Mouse (Mus musculus): ENCODE results near the gene Crim1.
"Not testable (repeated sequence)": the region's sequence is repeated elsewhere in the genome, so short reads cannot be mapped to it uniquely, and the experiment has no call there.

The Crim1 gene

DNA sequence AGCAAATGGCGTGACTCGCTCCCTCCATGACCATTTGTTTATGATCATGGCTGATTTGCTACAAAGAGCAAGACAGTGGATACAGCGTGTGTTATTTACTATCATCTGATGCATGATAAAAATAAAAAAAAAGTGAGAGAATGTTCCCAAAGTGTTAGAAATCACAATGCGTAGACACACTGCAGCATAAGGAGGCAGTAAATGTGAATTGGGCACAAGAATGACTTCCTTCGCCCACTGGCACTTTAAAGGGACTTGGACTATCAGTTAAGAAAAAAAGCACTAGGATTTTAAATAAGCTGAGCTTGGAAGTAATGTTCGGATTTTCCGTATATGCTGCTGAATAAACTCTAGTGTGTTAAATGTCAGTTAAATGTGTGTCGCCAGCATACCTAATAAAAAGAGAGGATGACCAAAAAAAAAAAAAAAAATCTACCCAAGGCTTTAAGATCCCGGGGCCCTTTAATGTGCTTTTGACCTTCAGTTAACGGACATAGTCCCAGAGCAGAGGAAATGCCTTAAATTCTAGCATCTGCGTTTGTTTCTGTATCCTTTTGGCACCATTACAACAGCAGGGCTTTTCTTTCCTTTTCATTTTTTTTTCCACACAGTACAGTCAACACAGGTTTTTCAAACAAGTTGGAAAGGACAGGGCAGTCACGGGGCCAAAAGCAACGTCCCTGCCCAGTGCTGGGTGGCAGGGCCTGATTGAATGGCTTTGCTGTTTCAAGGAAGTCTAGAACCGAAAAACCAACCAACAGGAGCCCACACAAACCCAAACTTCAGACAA, 50.3 kb downstream of the Crim1 start:
- no peak for DNase-seq (ENCODE audit: low spot score)

DNA sequence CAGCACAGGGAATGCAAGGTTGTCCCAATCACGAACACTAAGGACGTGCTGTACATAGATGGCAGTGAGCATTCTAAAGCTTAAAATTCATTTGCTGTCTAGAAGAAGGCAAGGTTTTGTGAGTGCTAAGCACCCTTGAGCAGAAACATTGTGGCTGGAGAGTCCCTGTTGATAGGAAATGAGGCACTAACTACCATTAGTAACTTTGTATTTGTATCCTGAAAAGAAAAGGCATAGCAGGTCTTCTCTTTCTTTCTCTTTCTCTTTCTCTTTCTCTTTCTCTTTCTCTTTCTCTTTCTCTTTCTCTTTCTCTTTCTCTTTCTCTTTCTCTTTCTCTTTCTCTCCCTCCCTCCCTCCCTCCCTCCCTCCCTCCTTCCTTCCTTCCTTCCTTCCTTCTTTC, 53.5 kb downstream of the Crim1 start:
- DNase-seq (ENCODE audit: low spot score) = not testable (repeated sequence)

DNA sequence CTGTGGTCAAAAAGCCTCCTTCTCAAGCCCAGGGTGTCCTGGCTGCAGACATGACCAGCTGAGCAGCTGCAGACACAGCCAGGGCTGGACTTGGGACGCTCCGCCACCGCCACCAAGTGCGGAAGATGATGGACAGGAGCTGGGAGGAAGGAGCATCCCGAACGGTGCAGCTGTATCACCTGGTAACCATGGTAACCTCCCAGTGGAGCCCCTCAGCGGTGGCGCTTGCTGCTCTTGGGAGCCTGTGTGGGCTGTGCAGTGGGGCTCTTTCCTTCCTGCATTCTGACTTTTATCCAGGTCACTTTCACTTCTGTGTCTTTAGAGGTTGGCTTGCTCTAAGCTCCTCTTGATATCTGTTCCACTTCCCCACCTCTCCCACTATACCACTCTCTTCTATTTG, 54.2 kb downstream of the Crim1 start:
- DNase-seq (ENCODE audit: low spot score) = no peak

DNA sequence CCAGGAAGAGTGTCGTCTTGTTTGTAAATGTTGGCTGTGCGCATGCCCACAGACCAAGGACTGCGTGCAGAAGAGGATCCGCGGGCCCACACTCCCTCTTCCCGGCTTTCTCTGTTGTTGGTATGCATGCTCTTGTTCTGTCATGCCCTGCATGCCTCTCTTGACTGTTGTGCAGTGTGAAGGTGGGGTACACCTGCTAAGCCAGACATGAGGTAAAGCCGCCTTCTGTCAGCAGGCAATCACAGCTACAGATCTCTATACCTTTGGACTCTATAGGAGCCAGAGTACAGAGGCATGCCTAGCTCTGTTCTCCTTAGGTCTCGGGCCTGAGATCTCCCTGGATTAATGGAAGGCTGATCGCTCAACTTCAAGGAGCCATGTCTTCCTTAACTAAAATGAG, 55.7 kb downstream of the Crim1 start:
- no peak for DNase-seq (ENCODE audit: low spot score)

DNA sequence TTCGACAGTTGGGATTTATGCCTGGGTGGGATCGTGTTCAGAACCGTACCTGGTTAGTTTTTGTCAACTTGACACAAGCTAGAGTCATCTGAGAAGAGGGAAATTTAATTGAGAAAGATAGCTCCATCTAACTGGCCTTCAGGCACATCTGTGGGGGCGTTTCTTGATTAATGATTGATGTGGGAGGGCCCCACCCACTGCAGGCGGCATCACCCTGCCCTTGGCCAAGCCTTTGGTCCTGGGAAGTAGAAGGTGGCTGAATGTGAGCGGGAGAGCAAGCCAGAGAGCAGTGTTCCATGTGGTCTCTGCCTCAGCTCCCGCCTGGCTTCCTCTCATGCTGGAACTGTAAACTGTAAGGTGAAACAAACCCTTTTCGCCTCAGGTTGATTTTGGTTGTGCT, 56.5 kb downstream of the Crim1 start:
- DNase-seq (ENCODE audit: low spot score) = no peak

DNA sequence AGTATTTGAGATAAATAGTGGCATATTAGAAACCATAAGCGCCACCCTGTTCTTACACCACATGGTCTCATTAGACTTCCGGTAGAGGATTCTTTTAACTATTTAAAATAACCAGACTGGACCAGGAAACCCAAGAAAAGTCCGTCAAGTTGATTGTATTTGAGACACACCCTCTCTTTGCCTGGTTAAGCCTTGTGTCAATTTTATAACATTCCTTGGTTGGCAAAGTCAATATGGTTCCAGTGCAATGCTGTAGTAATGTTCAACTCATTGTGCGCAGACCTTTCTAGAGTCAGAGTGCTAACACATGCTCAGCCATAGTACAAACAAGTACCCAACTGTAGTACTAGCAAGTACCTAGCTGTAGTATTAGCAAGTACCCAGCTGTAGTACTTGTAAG, 61.6 kb downstream of the Crim1 start:
- DNase-seq (ENCODE audit: low spot score) = no peak

DNA sequence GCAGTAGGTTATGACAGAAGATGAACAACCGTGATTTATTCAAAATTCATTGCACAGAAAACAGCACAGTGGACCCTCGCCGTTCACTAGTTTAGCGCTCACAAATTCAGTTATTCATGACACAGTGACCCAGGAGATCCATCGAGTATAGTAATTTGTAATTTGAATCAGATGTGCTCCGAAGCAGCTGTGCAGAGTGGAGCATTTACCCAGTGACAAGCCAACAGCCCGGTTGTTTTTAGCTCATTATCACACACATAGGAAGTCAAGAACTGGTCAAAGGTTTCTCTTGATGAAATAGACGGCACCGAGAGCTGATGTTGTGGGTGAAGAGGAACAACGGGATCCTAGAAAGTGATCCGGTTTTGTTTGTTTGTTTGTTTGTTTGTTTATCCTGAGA, 64.1 kb downstream of the Crim1 start:
- DNase-seq (ENCODE audit: low spot score) = no peak

DNA sequence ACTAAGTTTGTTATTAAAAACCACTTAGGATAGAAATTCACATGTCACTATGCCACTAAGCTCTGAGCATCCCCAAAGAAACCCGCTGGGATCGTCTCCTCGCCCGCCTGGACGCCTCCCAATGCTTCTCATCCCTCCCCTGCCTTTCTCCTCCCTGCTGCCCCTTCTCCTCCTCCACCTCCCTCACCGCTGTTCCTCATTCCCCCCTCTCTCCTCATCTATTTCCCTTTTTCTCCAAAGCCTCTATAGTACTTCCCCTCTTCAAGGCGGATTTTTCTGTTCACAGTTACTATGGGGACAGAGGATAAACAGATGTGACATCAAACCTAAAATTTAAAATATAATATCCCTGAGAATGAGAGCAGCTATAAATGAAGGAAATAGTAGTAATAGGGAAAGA, 65.1 kb downstream of the Crim1 start:
- DNase-seq (ENCODE audit: low spot score) = no peak

DNA sequence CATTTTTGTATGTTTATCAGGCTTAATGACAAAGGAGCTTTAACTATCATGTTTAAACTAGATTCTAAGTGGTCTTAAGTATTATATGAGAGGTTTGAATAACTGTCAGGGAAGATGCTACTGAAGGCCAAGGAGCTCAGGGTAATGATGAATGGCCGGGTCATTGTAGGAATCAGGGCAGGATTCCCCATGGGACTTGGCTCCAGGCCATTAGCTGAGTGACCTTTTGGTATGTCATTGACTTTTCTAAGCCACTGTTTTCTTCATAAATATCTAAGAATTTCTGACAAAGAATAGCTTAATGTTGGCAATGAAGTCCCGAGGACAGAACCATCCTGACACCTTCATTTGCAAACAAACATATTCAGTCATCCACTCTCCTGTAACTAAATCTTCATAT, 66.2 kb downstream of the Crim1 start:
- DNase-seq (ENCODE audit: low spot score) = no peak

DNA sequence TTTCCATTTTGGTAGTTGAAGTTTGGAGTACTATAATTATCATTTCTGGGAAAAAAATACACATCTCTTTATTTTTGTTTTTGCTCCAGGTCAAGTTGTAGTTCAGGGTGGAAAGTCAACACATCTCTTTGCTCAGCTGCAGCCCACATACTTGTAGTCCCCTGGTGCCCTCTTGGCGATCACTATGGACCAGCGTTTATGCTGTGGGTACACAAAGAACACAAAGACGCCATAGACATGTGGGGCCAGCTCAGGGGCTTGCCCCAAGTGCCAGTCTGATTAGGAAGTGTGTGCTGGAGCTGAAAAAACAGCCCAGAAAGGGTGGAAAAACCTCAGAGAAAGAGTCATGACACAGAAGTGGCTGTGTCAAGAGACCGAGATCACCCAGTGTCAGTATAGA, 68.5 kb downstream of the Crim1 start:
- DNase-seq (ENCODE audit: low spot score) = no peak

DNA sequence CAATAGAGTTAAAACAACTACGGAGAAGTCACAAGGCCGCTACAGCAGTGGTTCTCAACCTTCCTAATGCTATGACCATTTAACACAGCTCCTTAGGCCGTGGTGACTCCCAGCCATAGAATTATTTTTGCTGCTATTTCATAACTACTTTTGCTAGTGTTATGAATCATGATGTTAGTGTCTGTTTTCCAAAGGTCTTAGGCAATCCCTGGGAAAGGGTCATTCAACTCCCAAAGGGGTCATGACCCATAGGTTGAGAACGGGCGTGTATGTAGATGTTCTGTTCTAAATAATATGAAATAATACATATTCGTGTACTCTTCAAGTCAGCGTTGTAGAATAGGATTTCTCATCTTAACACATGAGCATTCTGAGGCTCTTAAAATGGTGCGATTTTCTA, 69.3 kb downstream of the Crim1 start:
- DNase-seq (ENCODE audit: low spot score) = no peak

DNA sequence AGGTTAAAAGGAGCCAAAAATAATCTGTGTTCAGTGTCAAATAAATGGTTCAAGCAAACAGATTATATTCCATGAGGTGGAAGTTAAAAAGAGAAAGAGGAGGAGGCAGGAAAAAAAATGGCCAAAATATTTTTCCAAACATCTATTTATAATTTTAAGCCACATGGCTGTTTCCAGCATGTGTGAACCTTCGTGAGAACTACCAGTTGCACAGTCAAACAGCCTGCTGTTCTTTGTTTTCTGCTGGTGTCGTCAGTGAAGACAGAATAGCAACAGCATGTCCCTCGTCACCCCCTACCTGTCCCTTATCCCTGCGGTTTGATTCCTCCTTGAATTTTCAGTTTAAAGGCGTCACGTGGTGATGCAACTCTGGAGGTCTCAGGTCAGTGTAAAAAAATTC, 70.0 kb downstream of the Crim1 start:
- DNase-seq (ENCODE audit: low spot score) = no peak

DNA sequence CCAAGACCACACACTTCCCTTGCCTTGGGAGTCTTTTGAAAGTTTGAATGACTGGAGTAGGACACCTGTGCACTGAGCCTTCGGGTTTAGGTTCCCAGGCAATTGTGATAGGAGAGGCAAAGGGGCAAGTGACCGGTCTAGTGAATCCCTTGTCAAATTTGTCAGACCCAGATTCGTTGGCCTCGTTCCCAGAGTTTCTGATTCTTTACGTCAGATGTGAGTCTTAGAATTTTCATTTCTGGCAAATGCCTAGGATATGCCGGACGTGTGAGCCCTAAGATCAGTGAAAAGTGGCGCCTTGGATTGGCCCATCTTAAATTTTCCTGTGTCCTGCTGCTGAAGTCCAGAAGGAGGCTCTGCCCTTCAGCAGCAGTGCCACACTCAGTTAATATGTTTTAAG, 71.7 kb downstream of the Crim1 start:
- no peak for DNase-seq (ENCODE audit: low spot score)

DNA sequence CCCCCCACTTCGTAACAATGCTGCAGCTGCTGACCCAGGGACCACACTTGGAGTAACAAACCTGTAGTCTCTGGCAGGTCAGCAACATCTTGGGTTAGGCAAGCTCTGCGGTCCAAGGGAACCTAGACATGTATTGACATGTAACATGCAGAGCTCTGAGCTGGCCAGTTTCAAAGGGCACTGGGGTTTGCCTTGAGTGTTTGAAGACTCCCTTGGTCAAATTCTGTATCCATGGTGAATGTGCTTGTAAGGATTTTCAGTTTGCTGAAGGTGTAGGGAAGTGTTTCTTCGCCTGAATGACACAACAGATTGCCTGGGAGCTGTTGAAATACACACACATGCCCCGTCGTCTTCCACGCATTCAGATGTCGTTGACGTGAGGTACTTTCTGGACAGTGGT, 72.1 kb downstream of the Crim1 start:
- DNase-seq (ENCODE audit: low spot score) = no peak

DNA sequence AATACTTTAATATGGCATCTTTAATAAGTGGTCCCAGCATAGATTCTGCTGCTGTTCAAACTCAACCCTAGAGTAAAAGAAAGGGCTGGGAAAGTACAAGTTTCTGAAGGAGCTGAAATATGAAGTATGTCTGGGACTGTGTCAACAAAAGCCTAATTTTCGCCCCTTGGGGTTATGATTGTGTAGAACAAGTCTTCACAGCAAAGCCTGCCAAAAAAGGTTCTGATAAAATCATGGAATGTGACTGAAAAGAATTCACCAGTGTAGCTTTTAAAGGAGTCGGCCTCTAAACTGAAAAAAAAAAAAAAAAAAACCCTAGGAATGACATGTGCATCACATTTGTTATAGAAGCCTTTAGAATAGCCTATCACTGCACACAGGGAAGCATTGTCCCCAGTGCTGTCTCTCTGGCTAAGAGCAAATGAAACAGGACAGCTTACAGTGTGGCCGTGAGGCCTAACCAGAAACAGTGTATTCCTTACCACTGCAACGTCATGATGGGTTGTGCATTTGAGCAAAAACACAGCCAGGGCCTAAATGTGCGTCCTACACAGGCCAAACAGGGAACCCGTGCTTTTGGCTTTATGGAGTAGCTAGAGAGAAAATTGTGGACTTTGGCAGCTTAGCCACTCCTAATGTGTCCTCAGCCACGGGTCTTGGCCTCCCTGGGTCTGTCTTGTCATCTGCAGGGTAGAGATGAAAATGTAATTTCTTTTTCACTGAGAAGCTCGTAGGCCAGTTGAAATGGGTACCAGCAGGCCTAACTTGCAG, 72.8 kb downstream of the Crim1 start:
- DNase-seq (ENCODE audit: low spot score) = no peak

DNA sequence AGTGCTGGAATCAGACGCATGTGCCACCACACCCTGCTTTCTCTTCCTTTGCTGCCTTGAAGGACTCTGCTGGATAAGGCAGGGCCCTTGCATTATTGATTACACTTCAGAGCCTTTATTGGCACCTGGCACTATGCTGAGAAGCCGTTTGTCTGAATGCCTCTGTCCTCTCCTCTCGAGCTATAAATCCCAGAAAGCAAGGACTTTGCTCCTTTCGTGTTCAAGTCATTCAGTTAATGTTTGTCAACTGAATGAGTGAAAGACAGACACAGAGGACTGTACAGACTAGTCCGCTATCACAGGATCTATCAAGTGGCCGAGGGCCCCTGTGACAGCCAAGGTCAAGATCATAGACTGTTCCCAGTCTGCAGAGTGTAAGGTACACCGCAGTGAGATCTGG, 73.8 kb downstream of the Crim1 start:
- DNase-seq (ENCODE audit: low spot score) = no peak

DNA sequence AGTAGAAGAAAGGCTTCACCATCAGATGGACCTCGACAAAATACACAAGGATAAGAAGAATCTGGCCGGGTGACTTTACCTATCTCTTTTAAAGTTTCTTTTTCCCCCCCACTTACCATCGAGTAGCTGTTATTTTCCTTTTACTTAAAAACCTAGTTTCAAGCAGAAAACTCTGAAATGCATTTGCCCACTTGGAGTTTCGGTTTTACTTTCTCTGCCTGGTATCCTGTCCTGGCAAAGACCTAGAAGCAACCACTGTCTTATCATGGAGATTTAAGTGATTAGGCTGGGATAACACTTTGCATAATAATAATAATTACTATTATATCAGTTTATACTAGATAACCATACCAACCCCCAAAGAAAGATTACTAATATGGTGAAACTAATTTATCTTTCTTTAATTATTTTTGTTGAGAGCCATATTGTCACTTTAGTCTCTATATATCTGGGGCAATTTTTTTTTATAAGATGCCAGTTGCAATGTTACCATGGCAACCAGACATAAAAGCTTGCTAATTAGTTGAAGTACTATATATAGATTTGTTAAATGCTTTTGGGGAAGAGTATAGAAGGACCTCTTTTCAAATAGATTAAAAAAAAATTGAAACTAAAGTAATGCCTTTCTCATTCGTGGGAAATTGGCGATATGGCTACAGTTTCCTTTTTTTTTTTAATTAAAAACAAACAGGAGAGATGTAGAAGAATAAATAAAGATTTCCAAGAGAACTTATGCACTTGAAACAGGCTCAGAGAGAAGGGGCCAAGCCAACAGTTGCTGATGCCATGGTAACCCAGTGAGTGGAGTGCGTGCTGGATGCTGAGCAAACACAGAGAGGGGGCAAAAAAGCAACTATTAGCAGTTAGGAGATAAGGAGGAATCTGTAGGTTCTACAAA, 74.8 kb downstream of the Crim1 start:
- DNase-seq (ENCODE audit: low spot score) = no peak

DNA sequence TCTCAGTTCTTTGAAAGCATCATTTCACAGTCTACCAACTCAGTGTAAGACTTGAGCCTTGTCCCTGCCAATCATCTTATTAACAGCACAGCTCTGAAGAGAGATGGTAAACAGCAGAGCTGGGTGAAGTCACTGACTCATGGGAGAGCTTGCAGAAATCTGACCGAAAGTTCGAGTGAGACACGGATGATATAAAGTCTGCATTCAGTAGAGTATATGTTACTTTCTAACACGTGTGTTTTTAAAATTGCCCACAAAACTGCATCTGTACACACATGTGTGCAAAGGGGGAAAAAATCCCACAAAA, 75.4 kb downstream of the Crim1 start:
- no peak for DNase-seq (ENCODE audit: low spot score)

DNA sequence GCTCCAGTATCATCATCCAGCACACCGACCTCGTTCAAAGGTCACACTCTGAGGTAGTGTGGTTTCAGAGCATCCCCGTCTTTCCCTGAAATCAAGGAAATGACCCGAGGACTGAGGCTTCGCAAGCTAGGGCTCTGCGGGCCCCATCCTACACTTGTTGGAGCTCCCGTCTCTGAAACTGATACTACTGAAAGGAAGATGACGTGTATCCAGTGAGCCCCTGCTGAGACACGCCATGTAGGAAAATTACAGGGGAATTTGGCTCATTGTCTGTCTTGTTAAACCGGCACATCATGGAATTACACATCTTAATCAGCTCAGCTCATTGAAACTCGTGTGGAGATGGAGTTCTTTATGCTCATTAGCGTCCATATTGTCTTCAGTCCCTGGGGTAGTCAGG, 79.1 kb downstream of the Crim1 start:
- no peak for DNase-seq (ENCODE audit: low spot score)

DNA sequence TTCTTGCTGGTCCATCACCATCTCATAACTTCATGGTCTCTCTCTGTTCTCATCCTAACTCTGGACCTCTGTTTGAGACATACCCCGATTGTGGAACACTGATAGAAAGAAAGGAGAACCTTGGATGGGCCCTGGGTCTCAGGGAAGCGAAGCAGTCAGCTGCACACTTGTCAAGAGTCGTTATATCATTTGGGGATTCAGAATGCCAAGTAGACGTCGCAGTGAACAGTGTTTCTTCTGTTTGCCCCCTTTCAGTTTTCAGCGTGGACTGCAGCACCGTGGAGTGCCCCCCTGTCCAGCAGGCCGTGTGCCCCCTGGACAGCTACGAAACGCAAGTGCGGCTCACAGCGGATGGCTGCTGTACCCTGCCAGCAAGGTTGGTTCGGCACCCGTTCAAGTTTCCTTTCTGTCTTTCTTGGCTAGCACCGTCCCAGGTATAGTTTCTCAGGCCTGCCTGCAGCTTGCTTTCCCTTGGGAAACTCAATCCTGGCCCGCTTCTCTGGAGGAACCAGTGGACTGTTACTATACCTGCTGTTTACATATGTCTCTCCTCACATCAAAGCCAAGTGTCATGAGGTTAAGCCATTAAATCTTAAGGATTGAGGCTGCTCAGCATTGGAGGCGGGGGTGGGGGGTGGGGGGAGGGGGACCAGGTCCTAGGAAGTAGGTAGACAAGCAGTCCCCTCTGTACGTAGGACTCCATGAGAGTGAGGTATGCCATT, 81.1 kb downstream of the Crim1 start:
- DNase-seq (ENCODE audit: low spot score) = no peak

DNA sequence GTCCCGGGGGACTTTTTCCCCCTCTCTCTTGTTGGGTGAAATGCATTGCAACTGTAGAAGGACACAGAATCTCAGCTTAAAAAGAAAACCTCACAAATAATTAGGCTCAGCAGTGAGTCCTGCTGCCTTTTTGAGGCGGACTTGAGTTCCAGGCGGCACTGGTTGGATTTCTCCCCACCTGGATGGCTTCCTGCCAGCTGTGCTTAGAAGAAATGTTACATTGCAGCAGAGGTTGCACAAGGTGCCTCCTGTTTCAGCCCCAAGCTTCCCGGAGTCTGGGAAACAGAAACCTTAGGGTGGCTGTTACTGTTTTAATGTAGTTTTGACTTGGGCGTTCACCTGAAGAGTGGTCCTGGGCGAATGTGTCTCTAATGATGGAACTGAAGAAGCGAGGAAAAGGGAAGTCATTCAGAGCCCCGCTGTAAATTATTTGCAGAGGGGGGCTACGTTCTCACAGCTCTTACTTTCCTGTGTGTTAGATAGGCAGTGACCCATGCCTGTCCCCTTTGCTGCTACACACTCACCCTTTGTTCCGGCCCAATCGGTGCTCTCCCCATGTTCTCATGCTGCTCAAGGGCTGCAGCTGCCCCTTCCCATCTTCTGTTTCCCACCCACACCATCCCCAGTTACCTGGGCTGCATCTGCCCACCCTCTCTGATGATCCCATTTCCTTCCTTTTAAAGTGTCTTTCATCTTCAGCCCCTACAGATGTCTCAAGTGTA, 83.4 kb downstream of the Crim1 start:
- DNase-seq (ENCODE audit: low spot score) = no peak

DNA sequence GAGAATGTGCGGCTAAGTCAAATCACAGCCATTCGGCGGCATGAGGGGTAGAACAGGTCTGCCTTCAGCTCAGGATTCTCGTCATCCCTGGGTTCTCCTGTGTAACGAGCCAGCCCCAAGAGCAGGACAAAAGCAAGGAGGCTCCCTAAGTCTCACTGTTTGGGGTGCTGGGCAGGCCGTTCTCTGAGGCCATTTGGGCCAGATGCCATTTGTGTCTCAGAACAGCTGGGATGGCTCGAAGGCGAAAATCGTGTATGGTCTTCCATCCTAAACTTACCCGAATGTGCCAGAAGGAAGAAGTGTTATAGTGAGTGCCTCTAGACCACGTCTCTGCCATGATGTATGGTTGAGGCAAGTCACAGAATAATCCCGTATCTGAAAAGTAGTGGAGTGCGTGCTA, 86.0 kb downstream of the Crim1 start:
- DNase-seq (ENCODE audit: low spot score) = no peak

Data from c-Kit-positive CD71-positive TER-119-positive erythroid progenitor cells, embryonic 14.5 days (primary cell).